Mouse (Mus musculus) G1E (cell line): ENCODE measurements around the gene Abcc1. TPM values are rescaled to one million over a fixed set of nuclear protein-coding genes. Genes with fewer than 3 reads are reported as not detected.

Experiments
- ATAC-seq: 2 replicates; pipeline ENCODE4 v1.8.0; 2016; ENCODE audit warnings: mild to moderate bottlenecking; ENCODE audit not compliant: insufficient number of reproducible peaks, poor library complexity, low FRiP score, severe bottlenecking; ENCODE audit errors: extremely low read depth
- DNase-seq: peaks from one replicate; pipeline ENCODE4 v3.0.0; 2012; ENCODE audit warnings: low spot score
- H3K27me3 ChIP-seq: 2 replicates; pipeline ENCODE4 v1.6.1; 2012; ENCODE audit warnings: mild to moderate bottlenecking, low read length, inconsistent platforms; ENCODE audit not compliant: insufficient read depth
- H3K36me3 ChIP-seq: replicated peaks from 2 replicates; pipeline ENCODE3; 2012; ENCODE audit warnings: mild to moderate bottlenecking, inconsistent platforms
- H3K4me1 ChIP-seq: 2 replicates; pipeline ENCODE4 v1.6.1; 2012; ENCODE audit warnings: low read depth, low read length, inconsistent platforms, mixed read lengths; ENCODE audit not compliant: insufficient read depth
- H3K4me3 ChIP-seq: 2 replicates; pipeline ENCODE4 v1.5.1; 2012; ENCODE audit warnings: low read depth, mild to moderate bottlenecking, inconsistent platforms, low read length, moderate library complexity, mixed read lengths
- H3K9me3 ChIP-seq: replicated peaks from 2 replicates; pipeline ENCODE4 v1.6.1; 2012; ENCODE audit warnings: inconsistent platforms
- CTCF ChIP-seq: IDR thresholded peaks from 2 replicates; pipeline ENCODE4 v1.5.1; 2012; ENCODE audit warnings: low read depth, low read length, inconsistent platforms, mixed read lengths
- GATA1 ChIP-seq: IDR thresholded peaks from 2 replicates; pipeline ENCODE4 v1.6.1; 2012; ENCODE audit warnings: borderline replicate concordance, low read length, inconsistent platforms, mixed read lengths
- GATA2 ChIP-seq: IDR thresholded peaks from 2 replicates; pipeline ENCODE4 v1.6.1; 2012; ENCODE audit warnings: low read depth, low read length, inconsistent platforms, borderline replicate concordance
- POLR2AphosphoS5 ChIP-seq: IDR thresholded peaks from 2 replicates; pipeline ENCODE4 v1.6.1; 2012; ENCODE audit warnings: low read depth, low read length, inconsistent platforms; ENCODE audit not compliant: insufficient replicate concordance
- TAL1 ChIP-seq: conservative IDR thresholded peaks from 2 replicates; pipeline ENCODE4 v1.6.1; 2012; ENCODE audit warnings: low read depth, low read length, inconsistent platforms, mixed read lengths
- polyA plus RNA-seq: library from polyadenylated mRNA; stranded (reverse); fragments of >175 nt; gene quantifications from 2 replicates; pipeline ENCODE4 v1.2.3, GENCODE M21; 2012
- total RNA-seq, 2 experiments: library from RNA; stranded (forward) in 1 of 2; stranded (reverse) in 1 of 2; fragments of 200-1000 nt in 1 of 2; fragments of >200 nt in 1 of 2; fragmentation: Nextera tagmentation in 1 of 2; gene quantifications; 2 replicates each; pipeline ENCODE4 v1.2.3; 2014 to 2017

The Abcc1 gene
- total and polyA plus RNA-seq, 3 experiments = 5.1 to 69.5 (median 36.8) TPM

- DNase-seq = no peak
- peaks cover 74% of the 10 kb centered on the region for H3K36me3 ChIP-seq
These were observed 11.0 kb downstream of the Abcc1 start for GRCm38 (mm10) chr16:14372382-14372781.

GRCm38 (mm10) chr16:14372817-14373301 is 11.5 kb downstream of the Abcc1 start:
- ATAC-seq (peak; percentile 63), DNase-seq (peak; percentile 44)
- Histone ChIP-seq H3K27me3 (no peaks in the 10 kb centered on the region), H3K4me1 (peaks cover 55% of the 10 kb centered on the region), H3K9me3 (no peaks in the 10 kb centered on the region), H3K4me3 (no peak overlapping the region; the same call in 1 of the 2 replicates), H3K36me3 (peaks cover 76% of the 10 kb centered on the region)
- TF ChIP-seq GATA2 (no peak), POLR2AphosphoS5 (no peak)

More at GRCm38 (mm10) chr16:14372382-14372781, 11.0 kb downstream of the Abcc1 start:
- TF ChIP-seq GATA1 = no peak
- TF ChIP-seq GATA2 = no peak
- TF ChIP-seq POLR2AphosphoS5 = no peak
- no peak for TF ChIP-seq CTCF
- TF ChIP-seq TAL1 = no peak
- Histone ChIP-seq H3K9me3 (no peaks in the 10 kb centered on the region), H3K27me3 (no peaks in the 10 kb centered on the region), H3K4me1 (peaks cover 54% of the 10 kb centered on the region), H3K4me3 (no peak overlapping the region; the same call in 1 of the 2 replicates)
- no peak for ATAC-seq

DNA sequence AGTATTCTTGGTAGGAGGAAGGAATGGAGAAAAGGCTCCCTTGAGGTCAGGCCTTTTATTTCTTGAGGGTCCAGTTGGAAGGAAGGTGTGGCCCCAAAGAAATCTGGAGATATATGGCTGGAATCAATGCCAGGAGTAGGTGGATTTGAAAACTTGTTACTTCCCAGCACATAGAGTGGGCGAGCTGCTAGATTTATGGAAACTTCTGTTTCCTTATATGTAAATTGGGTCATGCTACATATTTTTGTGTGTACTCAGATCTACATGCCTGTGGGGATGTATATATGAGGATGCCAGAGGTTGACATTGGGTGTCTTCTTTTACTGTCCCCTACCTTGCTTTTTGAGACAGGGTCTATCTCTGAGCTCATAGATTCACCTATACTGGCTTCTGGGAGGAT is 14.6 kb downstream of the Abcc1 start:
- Histone ChIP-seq H3K27me3 (no peaks in the 10 kb centered on the region), H3K4me3 (no peak overlapping the region), H3K4me1 (peaks cover 61% of the 10 kb centered on the region), H3K9me3 (no peaks in the 10 kb centered on the region), H3K36me3 (peaks cover 75% of the 10 kb centered on the region)
- no peak for TF ChIP-seq GATA1
- DNase-seq (no peak), ATAC-seq (no peak)

DNA sequence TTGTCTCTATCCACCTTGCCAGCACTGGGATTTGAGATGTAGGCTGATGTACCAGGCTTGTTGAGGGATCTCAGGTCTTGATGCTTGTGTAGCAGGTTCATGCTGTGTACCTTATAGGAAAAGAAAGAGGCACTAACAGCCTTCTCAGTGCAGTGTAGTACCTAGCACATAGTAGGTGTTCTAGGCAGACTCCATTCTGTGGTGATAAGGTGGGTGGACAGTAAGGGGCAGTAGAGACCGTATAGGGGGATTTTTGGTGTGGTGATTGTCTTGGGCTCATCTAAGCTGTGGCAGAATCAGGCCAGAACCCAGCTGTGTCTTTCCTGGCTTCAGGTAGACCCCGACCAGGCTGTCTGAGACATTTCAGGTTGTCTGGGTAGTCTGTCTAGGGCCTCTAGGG is 15.0 kb downstream of the Abcc1 start:
- Histone ChIP-seq H3K4me3 (no peak overlapping the region), H3K9me3 (no peaks in the 10 kb centered on the region), H3K27me3 (no peaks in the 10 kb centered on the region), H3K36me3 (peaks cover 75% of the 10 kb centered on the region), H3K4me1 (peaks cover 57% of the 10 kb centered on the region)
- TF ChIP-seq GATA2 (no peak), TAL1 (no peak), POLR2AphosphoS5 (no peak), CTCF (no peak), GATA1 (no peak)
- ATAC-seq = no peak
- no peak for DNase-seq

GRCm38 (mm10) chr16:14377321-14377720 is 16.0 kb downstream of the Abcc1 start:
- no peak overlapping the region for H3K4me3 ChIP-seq
- peaks cover 74% of the 10 kb centered on the region for H3K36me3 ChIP-seq
- no peak for DNase-seq
- ATAC-seq = no peak
- TF ChIP-seq POLR2AphosphoS5 (no peak), CTCF (no peak), TAL1 (no peak), GATA2 (no peak), GATA1 (no peak)
- peaks cover 50% of the 10 kb centered on the region for H3K4me1 ChIP-seq
- H3K9me3 ChIP-seq = no peaks in the 10 kb centered on the region
- H3K27me3 ChIP-seq = no peaks in the 10 kb centered on the region

DNA sequence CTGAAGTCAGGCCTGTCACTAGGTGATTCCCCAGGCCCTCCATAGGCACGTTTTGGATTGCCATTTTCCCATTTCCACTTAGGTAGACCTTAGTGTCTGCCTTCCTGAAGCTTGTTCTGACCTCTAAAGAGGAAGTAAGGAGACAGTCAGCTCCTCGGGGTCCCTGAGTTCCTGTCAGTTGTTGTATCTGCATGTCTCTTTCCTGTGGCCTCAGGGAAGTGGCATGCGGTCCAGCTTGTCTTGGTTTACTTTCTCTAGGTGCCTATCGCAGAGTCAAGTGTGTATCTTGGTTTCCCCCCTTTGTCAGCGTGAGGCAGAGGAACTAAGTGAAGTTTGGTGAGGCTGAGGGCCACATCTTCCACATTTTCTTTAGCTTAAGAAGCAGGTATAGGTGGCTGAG is 17.3 kb downstream of the Abcc1 start:
- Histone ChIP-seq H3K4me3 (no peak overlapping the region), H3K36me3 (peaks cover 79% of the 10 kb centered on the region), H3K9me3 (no peaks in the 10 kb centered on the region), H3K4me1 (peaks cover 43% of the 10 kb centered on the region), H3K27me3 (no peaks in the 10 kb centered on the region)
- TF ChIP-seq POLR2AphosphoS5 (no peak), GATA1 (no peak), GATA2 (no peak), CTCF (no peak), TAL1 (no peak)
- peak; percentile 56 for DNase-seq
- peak; percentile 34; the same call in 1 of the 2 replicates for ATAC-seq

DNA sequence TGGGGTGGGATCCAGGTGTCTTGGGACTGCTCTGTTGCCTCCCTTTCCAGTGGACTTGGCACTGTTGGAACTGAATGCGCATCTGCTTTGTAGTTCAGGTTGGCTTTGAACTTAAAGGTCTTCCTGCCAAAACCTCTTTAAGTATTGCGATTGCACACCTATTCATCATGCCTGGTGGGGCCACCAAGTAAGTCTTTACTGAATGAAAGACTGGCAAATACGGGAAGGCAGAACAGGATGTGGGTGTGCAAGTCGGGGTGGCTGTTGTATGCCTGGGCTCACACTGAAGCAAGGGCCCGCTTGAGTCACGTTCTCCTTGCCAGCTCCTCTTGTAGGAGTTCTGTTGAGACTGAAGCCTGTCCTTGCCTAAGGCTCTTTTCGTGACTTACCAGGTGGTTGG is 18.5 kb downstream of the Abcc1 start:
- Histone ChIP-seq H3K4me3 (no peak overlapping the region), H3K27me3 (no peaks in the 10 kb centered on the region), H3K9me3 (no peaks in the 10 kb centered on the region), H3K4me1 (peaks cover 44% of the 10 kb centered on the region), H3K36me3 (peaks cover 80% of the 10 kb centered on the region)
- DNase-seq = no peak
- no peak for ATAC-seq
- TF ChIP-seq GATA2 (no peak), TAL1 (no peak), POLR2AphosphoS5 (no peak), GATA1 (no peak), CTCF (no peak)
